In the genomic region with DNA sequence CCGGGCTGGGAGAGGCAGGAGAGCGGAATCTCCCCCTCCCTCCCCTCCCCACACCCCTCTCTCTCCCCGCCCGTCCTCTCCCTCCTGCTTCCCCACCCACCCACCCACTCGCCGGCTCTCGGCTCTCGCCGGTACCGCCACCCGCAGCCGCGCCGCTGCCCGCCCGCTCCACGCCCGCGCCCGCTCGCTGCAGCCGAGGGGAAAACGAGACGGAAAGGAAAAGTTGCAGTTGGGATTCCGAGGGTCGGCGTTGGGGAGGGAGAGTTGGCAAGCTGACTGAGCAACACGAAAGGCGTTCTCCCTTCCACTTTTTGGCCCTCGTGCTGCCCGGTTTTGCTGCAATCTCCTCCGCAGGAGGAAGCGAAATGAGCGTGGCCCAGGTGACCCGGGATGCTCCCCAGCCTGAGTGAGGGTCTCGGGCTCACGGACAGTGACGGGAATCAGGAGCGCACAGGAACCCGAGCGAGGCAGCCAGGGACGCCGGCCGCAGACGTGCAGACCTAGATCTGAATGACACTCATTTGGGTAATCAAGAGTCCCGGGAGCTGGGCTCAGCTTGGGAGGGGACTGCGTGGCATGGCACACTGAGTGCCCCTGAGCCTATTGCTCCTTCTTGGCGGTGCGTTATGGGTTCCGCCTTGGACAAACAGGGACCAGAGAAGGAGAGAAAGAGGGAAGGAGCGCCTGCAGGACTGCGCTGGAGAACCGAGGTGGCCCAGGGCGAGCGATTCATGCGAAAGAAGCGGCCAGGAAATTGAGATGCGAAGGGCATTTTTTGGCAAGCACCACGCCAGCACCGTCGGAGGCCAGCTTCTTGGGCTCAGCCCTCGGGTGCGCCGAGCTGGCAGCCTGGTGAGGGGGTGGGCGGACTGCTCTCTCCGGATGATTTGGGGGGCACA, we compare ENCODE assay signal across 8 mouse cellular contexts.
A peak's percentile ranks its signal among the peaks of the same experiment; 100 is the strongest.
DNase-seq lines count a peak whose midpoint lies in the region; ATAC-seq and TF ChIP-seq lines count a peak whose summit lies in the region.
"Had no signal": no experiment of that assay in that cellular context is flagged by ENCODE, and none has a peak within 500 bp of the region (broad histone marks: within the 10 kb centered on the region; RNA-seq: fewer than 3 reads in every experiment).

No protein-coding gene starts in this region.

- no peaks in the 10 kb centered on the region for H3K36me3 ChIP-seq in spleen, adult 2 months (ENCODE audit: control insufficient read depth, insufficient read depth, low read length)
- no peaks in the 10 kb centered on the region for H3K36me3 ChIP-seq in liver, embryonic 13.5 days

- H3K27me3 ChIP-seq in spleen, adult 2 months (ENCODE audit: control insufficient read depth, insufficient read depth, low read length), result peaks cover 22% of the 10 kb centered on the region
- H3K27me3 ChIP-seq in liver, embryonic 13.5 days, result peaks cover 92% of the 10 kb centered on the region

- TF ChIP-seq POLR2A in spleen, adult 2 months (IDR thresholded peaks at IDR 0.05; ENCODE audit: low read depth, low read length), result no peak

- H3K27ac ChIP-seq in spleen, adult 2 months (ENCODE audit: insufficient read depth, low read length), result no peak overlapping the region
- H3K27ac ChIP-seq in liver, embryonic 13.5 days, result no peak overlapping the region

- DNase-seq in spleen, adult 2 months (ENCODE audit: low read depth in 1 of 2, low spot score in 2 of 2), result no peak
- no peak for DNase-seq in spleen, adult 18-20 months
- peak; percentile 81 for DNase-seq in cerebellum, adult 9-11 months
- no peak for DNase-seq in liver, embryonic 13.5 days
- DNase-seq in right cerebral cortex, postnatal 4 days, result peak; percentile 63
- no peak for DNase-seq in adipocyte (ENCODE audit: low spot score)

- no peak for TF ChIP-seq CTCF in spleen, adult 2 months (IDR thresholded peaks at IDR 0.05; ENCODE audit: extremely low read depth, insufficient read depth, insufficient read length, insufficient replicate concordance)

- H3K9me3 ChIP-seq in liver, embryonic 13.5 days (replicated peaks), result no peaks in the 10 kb centered on the region

- H3K4me3 ChIP-seq in spleen, adult 2 months (ENCODE audit: extremely low read depth, insufficient read depth, insufficient read length), result peak overlapping the region; percentile 45
- peak overlapping the region; percentile 38 for H3K4me3 ChIP-seq in liver, embryonic 13.5 days (replicated peaks)
- H3K4me3 ChIP-seq: erythroblast, embryonic 14.5 days had no signal

- H3K4me2 ChIP-seq in liver, embryonic 13.5 days, result peak overlapping the region; percentile 47

- 2% methylated on average over 56 of the region's 66 CpGs for WGBS in spleen, adult 2 months
- 1% methylated on average over 43 of the region's 66 CpGs for WGBS in liver, embryonic 13.5 days (ENCODE audit: insufficient replicate concordance)

- no peak overlapping the region for H3K9ac ChIP-seq in liver, embryonic 13.5 days

- no peaks in the 10 kb centered on the region for H3K4me1 ChIP-seq in spleen, adult 2 months (ENCODE audit: control insufficient read depth, insufficient read depth, insufficient read length)
- H3K4me1 ChIP-seq in liver, embryonic 13.5 days (replicated peaks), result no peaks in the 10 kb centered on the region

- ATAC-seq in granulocyte monocyte progenitor cell, adult 5-6 weeks (replicated peaks; ENCODE audit: poor library complexity, severe bottlenecking), result peak; percentile 26
- no peak for ATAC-seq in liver, embryonic 13.5 days (ENCODE audit: low read depth)

Comparison
In these comparisons a context has a peak if more than half of its experiments do, and no peak if none do; other contexts are left out.
1. DNase-seq: peak in cerebellum, adult 9-11 months (single experiment) and right cerebral cortex, postnatal 4 days (single experiment); none in spleen, adult 2 months (0 of 2), spleen, adult 18-20 months (0 of 2), liver, embryonic 13.5 days (single experiment) and adipocyte (single experiment).